Mouse (Mus musculus) lung, postnatal 0 days (tissue): Measurements from ENCODE around the gene Dlk1. TPM values are rescaled to one million over a fixed set of nuclear protein-coding genes. Genes with fewer than 3 reads are reported as not detected.

Experiments
- ATAC-seq: fragments of 200-750 bp; cut with Nextera tagmentation; 2 replicates; pipeline ENCODE4 v1.8.0; 2017; ENCODE audit warnings: moderate library complexity
- DNase-seq: peaks from one replicate; pipeline ENCODE4 v3.0.0-alpha.2; 2016; ENCODE audit warnings: low spot score
- H3K27ac ChIP-seq: fragments of 300-500 bp; sonication (generic); 2 replicates; pipeline ENCODE4 v1.5.1; 2014; ENCODE audit warnings: antibody characterized with exemption, mild to moderate bottlenecking, low read length, mixed read lengths
- H3K27me3 ChIP-seq: fragments of 300-500 bp; sonication (generic); replicated peaks from 2 replicates; pipeline ENCODE4 v1.6.1; 2014; ENCODE audit warnings: low read length, mixed read lengths; ENCODE audit not compliant: insufficient read depth
- H3K36me3 ChIP-seq: fragments of 300-500 bp; sonication (generic); 2 replicates; pipeline ENCODE4 v1.6.1; 2014; ENCODE audit warnings: low read length, mixed read lengths; ENCODE audit not compliant: insufficient read depth
- H3K4me1 ChIP-seq: fragments of 300-500 bp; sonication (generic); 2 replicates; pipeline ENCODE4 v1.6.1; 2014; ENCODE audit warnings: antibody characterized with exemption, low read depth, low read length, mixed read lengths; ENCODE audit not compliant: insufficient read depth
- H3K4me2 ChIP-seq: fragments of 300-500 bp; sonication (generic); replicated peaks from 2 replicates; pipeline ENCODE4 v1.6.1; 2014; ENCODE audit warnings: low read depth, mild to moderate bottlenecking, low read length, moderate library complexity, mixed read lengths
- H3K4me3 ChIP-seq: fragments of 300-500 bp; sonication (generic); 2 replicates; pipeline ENCODE4 v1.5.1; 2014; ENCODE audit warnings: low read depth, low read length
- H3K9ac ChIP-seq: fragments of 300-500 bp; sonication (generic); replicated peaks from 2 replicates; pipeline ENCODE4 v1.6.1; 2014; ENCODE audit warnings: low read depth, mild to moderate bottlenecking
- H3K9me3 ChIP-seq: fragments of 300-500 bp; sonication (generic); 2 replicates; pipeline ENCODE4 v1.6.1; 2016; ENCODE audit warnings: low read length, mixed read lengths
- CTCF ChIP-seq: IDR thresholded peaks from 2 replicates; pipeline ENCODE4 v1.5.1; 2016; ENCODE audit warnings: antibody characterized with exemption, mild to moderate bottlenecking
- EP300 ChIP-seq: IDR thresholded peaks from 2 replicates; pipeline ENCODE4 v1.6.1; 2016; ENCODE audit warnings: antibody characterized with exemption, mild to moderate bottlenecking, control low read depth
- WGBS: fragments of 180-500 bp; shearing (Covaris S2); extraction: QIAGEN DNeasy Blood & Tissue Kit; methylation state at CpG from one replicate; pipeline ENCODE4 v1.1.7; 2014; 5-methylcytosine and 5-hydroxymethylcytosine counted together
- polyA plus RNA-seq: library from polyadenylated mRNA; unstranded; fragments of >200 nt; fragmentation: Nextera tagmentation; extraction: Ambion mirVana; gene quantifications from 2 replicates; pipeline ENCODE4 v1.2.1, GENCODE M21; 2015

The Dlk1 gene
- polyA plus RNA-seq, 1 experiment from 2014 or later, result 364 TPM

- H3K27ac ChIP-seq, result no peak overlapping the region
- no peak overlapping the region for H3K4me2 ChIP-seq
- no peaks in the 10 kb centered on the region for H3K36me3 ChIP-seq
- peaks cover 8% of the 10 kb centered on the region; the same call in 1 of the 2 replicates for H3K27me3 ChIP-seq
- H3K4me3 ChIP-seq, result no peak overlapping the region
- TF ChIP-seq CTCF, result no peak
- no peak overlapping the region for H3K9ac ChIP-seq
- H3K9me3 ChIP-seq, result no peaks in the 10 kb centered on the region
- DNase-seq, result no peak
- no peak for ATAC-seq
- H3K4me1 ChIP-seq, result no peaks in the 10 kb centered on the region; the same call in none of the 2 replicates
- 43% methylated on average over 2 of the region's 2 CpGs for WGBS
Measured at GRCm38 (mm10) chr12:109423163-109423562, 29.5 kb upstream of the Dlk1 start.

- TF ChIP-seq CTCF (no peak), EP300 (no peak)
- no peak overlapping the region for H3K27ac ChIP-seq
- H3K9me3 ChIP-seq, result no peaks in the 10 kb centered on the region
- 67% methylated on average over 4 of the region's 4 CpGs for WGBS
- H3K4me2 ChIP-seq, result no peak overlapping the region
- H3K36me3 ChIP-seq, result no peaks in the 10 kb centered on the region
- H3K27me3 ChIP-seq, result peaks cover 8% of the 10 kb centered on the region; the same call in 1 of the 2 replicates
- DNase-seq (no peak), ATAC-seq (no peak)
- no peaks in the 10 kb centered on the region; the same call in 1 of the 2 replicates for H3K4me1 ChIP-seq
- no peak overlapping the region for H3K4me3 ChIP-seq
- no peak overlapping the region for H3K9ac ChIP-seq
Measured at GRCm38 (mm10) chr12:109423716-109424429, 28.8 kb upstream of the Dlk1 start.

- DNase-seq (no peak), ATAC-seq (peak; percentile 6; the same call in 1 of the 2 replicates)
- Histone ChIP-seq H3K36me3 (no peaks in the 10 kb centered on the region), H3K9me3 (no peaks in the 10 kb centered on the region), H3K27ac (no peak overlapping the region), H3K9ac (no peak overlapping the region), H3K4me2 (no peak overlapping the region), H3K4me1 (no peaks in the 10 kb centered on the region; the same call in 1 of the 2 replicates), H3K4me3 (no peak overlapping the region), H3K27me3 (peaks cover 8% of the 10 kb centered on the region; the same call in 1 of the 2 replicates)
- 14% methylated on average over 20 of the region's 20 CpGs for WGBS
- TF ChIP-seq CTCF, result no peak
- TF ChIP-seq EP300, result no peak
Measured at GRCm38 (mm10) chr12:109424753-109425332, 27.8 kb upstream of the Dlk1 start.

- Histone ChIP-seq H3K4me1 (no peaks in the 10 kb centered on the region; the same call in 1 of the 2 replicates), H3K36me3 (no peaks in the 10 kb centered on the region), H3K9ac (no peak overlapping the region), H3K4me2 (no peak overlapping the region), H3K27me3 (peaks cover 8% of the 10 kb centered on the region; the same call in 1 of the 2 replicates), H3K27ac (no peak overlapping the region), H3K9me3 (no peaks in the 10 kb centered on the region), H3K4me3 (no peak overlapping the region)
- no peak for ATAC-seq
- 68% methylated on average over 12 of the region's 12 CpGs for WGBS
- no peak for DNase-seq
- no peak for TF ChIP-seq EP300
- no peak for TF ChIP-seq CTCF
Measured at GRCm38 (mm10) chr12:109425982-109426381, 26.6 kb upstream of the Dlk1 start.

GRCm38 (mm10) chr12:109432475-109433130 is 20.0 kb upstream of the Dlk1 start:
- Histone ChIP-seq H3K27ac (no peak overlapping the region), H3K4me3 (no peak overlapping the region), H3K4me2 (no peak overlapping the region), H3K9ac (no peak overlapping the region), H3K4me1 (no peaks in the 10 kb centered on the region; the same call in 1 of the 2 replicates), H3K9me3 (no peaks in the 10 kb centered on the region), H3K27me3 (no peaks in the 10 kb centered on the region), H3K36me3 (no peaks in the 10 kb centered on the region)
- TF ChIP-seq EP300 (no peak), CTCF (no peak)
- DNase-seq, result no peak
- ATAC-seq, result no peak
- WGBS, result 67% methylated on average over 6 of the region's 6 CpGs

- 9% methylated on average over 10 of the region's 10 CpGs for whole genome bisulfite sequencing
- H3K9ac ChIP-seq, result no peak overlapping the region
- no peak overlapping the region for H3K27ac ChIP-seq
- H3K36me3 ChIP-seq, result no peaks in the 10 kb centered on the region
- H3K27me3 ChIP-seq, result no peaks in the 10 kb centered on the region
- H3K9me3 ChIP-seq, result no peaks in the 10 kb centered on the region
- 0 out of 2 replicates have a peak overlapping the region, but pooled peaks have one; percentile 1 for H3K4me2 ChIP-seq
- ATAC-seq, result peak; percentile 74
- TF ChIP-seq CTCF (peak; percentile 71), EP300 (no peak)
- peaks cover 18% of the 10 kb centered on the region for H3K4me1 ChIP-seq
- peak; percentile 70 for DNase-seq
- no peak overlapping the region for H3K4me3 ChIP-seq
Measured at GRCm38 (mm10) chr12:109436367-109436807, 16.2 kb upstream of the Dlk1 start.
